Mouse (Mus musculus) kidney, embryonic 15.5 days (tissue): ENCODE data around the gene Gpr162. TPM values are rescaled to one million over a fixed set of nuclear protein-coding genes. Genes with fewer than 3 reads are reported as not detected.
"Not testable (repeated sequence)": the region's sequence is repeated elsewhere in the genome, so short reads cannot be mapped to it uniquely, and the experiment has no call there.

ENCODE experiments used
- ATAC-seq: fragments of 200-750 bp; cut with Nextera tagmentation; replicated peaks from 2 replicates; pipeline ENCODE4 v1.8.0; 2017; ENCODE audit warnings: moderate TSS enrichment; ENCODE audit not compliant: low FRiP score
- H3K27ac ChIP-seq: fragments of 300-500 bp; sonication (generic); 2 replicates; pipeline ENCODE4 v1.5.1; 2015; ENCODE audit warnings: mild to moderate bottlenecking, inconsistent platforms
- H3K27me3 ChIP-seq: fragments of 300-500 bp; sonication (generic); 2 replicates; pipeline ENCODE4 v1.6.1; 2015; ENCODE audit warnings: inconsistent platforms
- H3K36me3 ChIP-seq: fragments of 300-500 bp; sonication (generic); 2 replicates; pipeline ENCODE4 v1.6.1; 2015; ENCODE audit warnings: inconsistent platforms
- H3K4me1 ChIP-seq: fragments of 300-500 bp; sonication (generic); 2 replicates; pipeline ENCODE4 v1.6.1; 2015; ENCODE audit warnings: inconsistent platforms
- H3K4me2 ChIP-seq: fragments of 300-500 bp; sonication (generic); 2 replicates; pipeline ENCODE4 v1.6.1; 2015; ENCODE audit warnings: moderate library complexity, mild to moderate bottlenecking, inconsistent platforms
- H3K4me3 ChIP-seq: fragments of 300-500 bp; sonication (generic); replicated peaks from 2 replicates; pipeline ENCODE4 v1.5.1; 2015; ENCODE audit warnings: mild to moderate bottlenecking, inconsistent platforms
- H3K9ac ChIP-seq: fragments of 300-500 bp; sonication (generic); 2 replicates; pipeline ENCODE4 v1.6.1; 2015; ENCODE audit warnings: mild to moderate bottlenecking, inconsistent platforms
- H3K9me3 ChIP-seq: fragments of 300-500 bp; sonication (generic); replicated peaks from 2 replicates; pipeline ENCODE4 v1.6.1; 2016; ENCODE audit warnings: inconsistent platforms
- WGBS: fragments of 180-500 bp; shearing (Covaris S2); methylation state at CpG from one replicate; pipeline ENCODE4 v1.1.7; 2015; ENCODE audit warnings: mixed read lengths; 5-methylcytosine and 5-hydroxymethylcytosine counted together
- polyA plus RNA-seq: library from polyadenylated mRNA; unstranded; fragments of >200 nt; fragmentation: Nextera tagmentation; extraction: Ambion mirVana; gene quantifications from 2 replicates; pipeline ENCODE4 v1.2.1, GENCODE M21; 2015

The Gpr162 gene
- polyA plus RNA-seq, 1 experiment from 2014 or later, result 1.6 TPM

GRCm38 (mm10) chr6:124814448-124814847 is 49.3 kb downstream of the Gpr162 start:
- WGBS, result 15% methylated on average over 8 of the region's 8 CpGs
- Histone ChIP-seq H3K27me3 (no peaks in the 10 kb centered on the region), H3K27ac (peak overlapping the region; percentile 92), H3K4me3 (peak overlapping the region; percentile 80), H3K9ac (no peak overlapping the region), H3K4me2 (peak overlapping the region; percentile 69), H3K4me1 (peaks cover 48% of the 10 kb centered on the region), H3K36me3 (peaks cover 61% of the 10 kb centered on the region), H3K9me3 (no peaks in the 10 kb centered on the region)
- ATAC-seq, result peak; percentile 53

- peak; percentile 89 for ATAC-seq
- peaks cover 56% of the 10 kb centered on the region for H3K36me3 ChIP-seq
- under 1% methylated on average over 22 of the region's 22 CpGs for WGBS
Observed at GRCm38 (mm10) chr6:124813933-124814332, 49.9 kb downstream of the Gpr162 start, which contains the start of gene Tpi1. Gene Tpi1 (minus strand): TSS chr6:124814296.

DNA sequence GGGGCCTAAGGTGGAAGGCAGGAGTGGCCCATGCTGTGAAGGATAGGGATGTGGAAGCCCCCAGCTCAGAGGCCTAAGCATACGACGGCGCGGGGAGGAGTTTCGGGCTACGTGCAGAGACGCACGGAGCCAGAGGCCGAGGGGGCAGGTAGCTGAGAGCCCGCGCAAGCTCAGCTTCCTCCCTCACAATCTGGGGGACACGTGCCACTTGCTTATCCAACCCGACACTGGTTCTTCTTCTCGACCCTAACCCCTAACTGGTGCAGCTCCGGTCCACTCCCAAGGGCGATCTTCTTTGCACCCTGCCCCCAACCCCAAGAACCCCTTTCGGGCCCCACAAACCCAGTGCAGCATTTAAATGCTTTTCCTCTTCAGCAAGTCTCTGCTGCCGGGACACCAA is 50.3 kb downstream of the Gpr162 start:
- H3K4me2 ChIP-seq, result peak overlapping the region; percentile 69
- peaks cover 51% of the 10 kb centered on the region for H3K36me3 ChIP-seq
- no peaks in the 10 kb centered on the region for H3K9me3 ChIP-seq
- H3K9ac ChIP-seq, result peak overlapping the region; percentile 75
- no peaks in the 10 kb centered on the region for H3K27me3 ChIP-seq
- H3K27ac ChIP-seq, result peak overlapping the region; percentile 92
- under 1% methylated on average over 18 of the region's 18 CpGs for WGBS
- H3K4me1 ChIP-seq, result peaks cover 53% of the 10 kb centered on the region
- peak; percentile 44 for ATAC-seq
- H3K4me3 ChIP-seq, result peak overlapping the region; percentile 80

More at GRCm38 (mm10) chr6:124813933-124814332, 49.9 kb downstream of the Gpr162 start, which contains the start of gene Tpi1:
- Histone ChIP-seq H3K9ac (peak within 1 kb of the TSS; percentile 75), H3K9me3 (no peaks in the 10 kb centered on the region), H3K27me3 (no peaks in the 10 kb centered on the region), H3K4me1 (peaks cover 53% of the 10 kb centered on the region), H3K4me3 (peak within 1 kb of the TSS; percentile 80), H3K27ac (peak within 1 kb of the TSS; percentile 92), H3K4me2 (peak within 1 kb of the TSS; percentile 69)

GRCm38 (mm10) chr6:124812848-124813247 is 50.9 kb downstream of the Gpr162 start:
- H3K27me3 ChIP-seq, result no peaks in the 10 kb centered on the region
- no peak for ATAC-seq
- WGBS, result 21% methylated on average over 9 of the region's 9 CpGs
- peak overlapping the region; percentile 92 for H3K27ac ChIP-seq
- no peaks in the 10 kb centered on the region for H3K9me3 ChIP-seq
- H3K4me2 ChIP-seq, result peak overlapping the region; percentile 69
- H3K9ac ChIP-seq, result peak overlapping the region; percentile 75
- peaks cover 45% of the 10 kb centered on the region for H3K36me3 ChIP-seq
- peaks cover 59% of the 10 kb centered on the region for H3K4me1 ChIP-seq
- H3K4me3 ChIP-seq, result peak overlapping the region; percentile 80

DNA sequence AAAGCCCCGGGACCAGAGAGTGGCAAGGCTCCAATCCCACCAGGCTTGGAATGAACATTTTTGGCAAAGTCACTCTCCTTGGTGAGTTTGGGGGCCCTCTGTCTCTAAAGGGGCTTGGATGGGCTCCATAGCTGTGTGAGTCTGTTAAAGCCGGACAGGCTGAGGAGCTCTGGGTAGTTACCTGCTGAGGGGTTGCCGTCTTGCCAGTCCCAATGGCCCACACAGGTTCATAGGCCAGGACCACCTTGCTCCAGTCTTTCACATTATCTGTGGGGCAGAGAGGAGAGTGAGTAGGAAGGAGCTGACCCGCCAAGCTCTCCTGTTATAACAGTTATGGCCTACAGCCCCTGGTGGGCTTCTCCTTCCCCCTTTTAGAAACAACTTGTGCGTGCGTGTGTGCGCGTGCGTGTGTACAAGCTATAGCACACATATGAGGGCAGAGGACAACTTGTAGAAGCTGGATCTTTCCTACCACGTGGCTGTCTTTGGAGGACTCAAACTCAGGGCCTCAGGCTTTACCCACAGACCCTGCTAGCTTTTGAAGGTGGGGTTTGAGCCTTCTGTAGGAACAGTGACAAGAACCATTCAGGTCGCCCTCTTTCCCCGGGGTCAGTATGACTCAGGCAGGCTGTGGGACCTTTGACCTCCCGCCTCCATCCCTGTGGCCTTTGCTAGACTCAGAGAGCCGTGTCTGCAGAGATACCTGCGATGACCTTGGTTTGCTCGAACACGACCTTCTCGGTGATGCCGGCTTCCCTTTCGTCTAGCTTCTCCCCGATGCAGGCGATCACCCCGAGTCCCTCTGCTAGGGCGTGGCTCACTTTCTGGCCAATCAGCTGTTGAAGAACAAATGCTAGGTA is 51.9 kb downstream of the Gpr162 start:
- Histone ChIP-seq H3K4me2 (peak overlapping the region; percentile 69), H3K9me3 (no peaks in the 10 kb centered on the region), H3K27ac (peak overlapping the region; percentile 92), H3K36me3 (peaks cover 36% of the 10 kb centered on the region), H3K4me3 (peak overlapping the region; percentile 80), H3K9ac (no peak overlapping the region), H3K27me3 (no peaks in the 10 kb centered on the region), H3K4me1 (peaks cover 66% of the 10 kb centered on the region)
- no peak for ATAC-seq
- 79% methylated on average over 24 of the region's 24 CpGs for WGBS

DNA sequence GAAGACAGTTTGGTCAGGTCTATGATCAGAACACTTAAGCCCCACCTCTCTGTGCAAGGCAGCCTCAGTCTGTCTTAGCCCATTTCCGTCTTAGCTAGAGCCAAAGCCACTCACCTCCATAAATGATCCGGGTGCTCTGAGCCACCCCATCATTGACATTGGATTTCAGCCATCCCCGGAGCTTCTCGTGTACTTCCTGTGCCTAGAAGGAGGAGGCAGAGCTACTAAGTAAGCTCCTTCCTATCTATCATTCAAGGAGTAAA is 52.4 kb downstream of the Gpr162 start:
- Histone ChIP-seq H3K27me3 (no peaks in the 10 kb centered on the region), H3K9me3 (no peaks in the 10 kb centered on the region), H3K4me1 (peaks cover 71% of the 10 kb centered on the region), H3K4me3 (peak overlapping the region; percentile 80; the same call in 1 of the 2 replicates), H3K4me2 (peak overlapping the region; percentile 3; the same call in 1 of the 2 replicates), H3K9ac (no peak overlapping the region), H3K27ac (0 out of 2 replicates have a peak overlapping the region, but pooled peaks have one; percentile 9), H3K36me3 (peaks cover 30% of the 10 kb centered on the region)
- WGBS, result 72% methylated on average over 4 of the region's 4 CpGs
- ATAC-seq, result no peak

DNA sequence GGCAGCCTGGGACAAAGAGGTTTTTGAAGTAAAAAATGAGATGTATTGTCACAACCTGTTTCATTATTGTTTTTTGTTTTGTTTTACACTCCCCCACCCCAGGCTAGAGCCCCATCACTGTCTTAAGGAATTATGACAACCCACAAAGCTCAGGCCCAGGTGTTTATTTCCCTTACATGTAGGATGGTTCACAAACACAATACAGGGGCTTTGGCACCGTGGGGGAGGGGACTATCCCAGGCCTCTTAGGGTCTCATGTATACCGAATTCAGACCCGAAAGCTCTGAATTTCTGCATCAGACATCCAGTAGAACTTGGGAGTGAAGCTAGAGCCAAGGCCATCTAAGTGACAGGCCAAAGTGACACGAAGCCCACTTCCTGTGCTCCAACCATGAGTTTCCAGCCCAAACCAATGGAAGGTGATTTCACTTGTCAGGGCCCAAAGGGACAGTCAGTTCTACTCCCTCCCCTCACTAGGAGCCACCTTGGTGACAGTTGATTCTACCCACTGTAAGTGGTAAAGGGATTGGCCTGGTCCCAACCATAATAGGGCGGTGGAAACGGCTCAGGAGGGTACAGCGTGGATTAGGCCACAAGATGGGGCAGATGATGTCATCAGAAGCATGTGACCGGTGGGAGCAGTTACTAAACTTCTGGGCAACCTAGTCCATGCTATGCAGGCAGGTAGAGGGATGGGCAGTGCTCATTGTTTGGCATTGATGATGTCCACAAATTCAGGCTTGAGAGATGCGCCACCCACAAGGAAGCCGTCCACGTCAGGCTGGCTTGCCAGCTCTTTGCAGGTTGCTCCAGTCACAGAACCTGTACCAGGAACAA is 53.0 kb downstream of the Gpr162 start:
- Histone ChIP-seq H3K36me3 (peaks cover 24% of the 10 kb centered on the region), H3K4me3 (0 out of 2 replicates have a peak overlapping the region, but pooled peaks have one; percentile 70), H3K27ac (peak overlapping the region; percentile 98), H3K4me2 (peak overlapping the region; percentile 96), H3K4me1 (peaks cover 77% of the 10 kb centered on the region)
- not testable (repeated sequence) for ATAC-seq, H3K27me3 ChIP-seq, H3K9me3 ChIP-seq, H3K9ac ChIP-seq
- 84% methylated on average over 11 of the region's 11 CpGs for WGBS

GRCm38 (mm10) chr6:124809775-124810538 is 53.8 kb downstream of the Gpr162 start:
- H3K4me2 ChIP-seq, result peak overlapping the region; percentile 96
- H3K27ac ChIP-seq, result peak overlapping the region; percentile 98
- H3K4me1 ChIP-seq, result peaks cover 77% of the 10 kb centered on the region
- peak overlapping the region; percentile 70 for H3K4me3 ChIP-seq
- H3K27me3 ChIP-seq, result no peaks in the 10 kb centered on the region
- no peaks in the 10 kb centered on the region for H3K9me3 ChIP-seq
- ATAC-seq, result no peak
- WGBS, result 44% methylated on average over 14 of the region's 14 CpGs
- peak overlapping the region; percentile 68 for H3K9ac ChIP-seq
- H3K36me3 ChIP-seq, result peaks cover 23% of the 10 kb centered on the region

DNA sequence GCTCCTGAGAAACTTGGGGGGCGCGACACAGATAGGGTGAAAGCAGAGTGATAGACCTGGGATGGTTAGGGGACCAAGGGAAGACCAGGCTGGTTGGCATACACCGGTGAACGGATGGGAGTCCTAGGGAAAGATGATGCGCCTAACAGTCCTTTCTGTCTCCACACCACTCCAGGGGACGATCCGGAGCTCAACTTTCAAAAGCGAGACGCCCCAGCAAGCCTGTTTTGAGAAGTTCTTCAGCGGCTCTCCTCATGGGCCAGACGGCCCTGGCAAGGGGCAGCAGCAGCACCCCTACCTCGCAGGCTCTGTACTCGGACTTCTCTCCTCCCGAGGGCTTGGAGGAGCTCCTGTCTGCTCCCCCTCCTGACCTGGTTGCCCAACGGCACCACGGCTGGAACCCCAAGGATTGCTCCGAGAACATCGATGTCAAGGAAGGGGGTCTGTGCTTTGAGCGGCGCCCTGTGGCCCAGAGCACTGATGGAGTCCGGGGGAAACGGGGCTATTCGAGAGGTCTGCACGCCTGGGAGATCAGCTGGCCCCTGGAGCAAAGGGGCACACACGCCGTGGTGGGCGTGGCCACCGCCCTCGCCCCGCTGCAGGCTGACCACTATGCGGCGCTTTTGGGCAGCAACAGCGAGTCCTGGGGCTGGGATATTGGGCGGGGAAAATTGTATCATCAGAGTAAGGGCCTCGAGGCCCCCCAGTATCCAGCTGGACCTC is 54.6 kb downstream of the Gpr162 start:
- Histone ChIP-seq H3K9me3 (no peaks in the 10 kb centered on the region), H3K9ac (peak overlapping the region; percentile 68), H3K4me1 (peaks cover 71% of the 10 kb centered on the region), H3K4me2 (peak overlapping the region; percentile 96), H3K36me3 (peaks cover 23% of the 10 kb centered on the region), H3K27me3 (no peaks in the 10 kb centered on the region), H3K27ac (peak overlapping the region; percentile 98), H3K4me3 (peak overlapping the region; percentile 70)
- ATAC-seq, result peak; percentile 4
- under 1% methylated on average over 35 of the region's 35 CpGs for WGBS
